Mouse (Mus musculus): ENCODE measurements around the gene Lrrc36. TPM values are rescaled to one million over a fixed set of nuclear protein-coding genes. Genes with fewer than 3 reads are reported as not detected.

Gene Lrrc36
- polyA plus RNA-seq, 1 experiment from 2014 or later = 0.31 TPM

GRCm38 (mm10) chr8:105397747-105398146 lies 15.6 kb upstream of the Lrrc36 start:
- Histone ChIP-seq H3K4me1 (no peaks in the 10 kb centered on the region), H3K4me2 (replicated peaks) (no peak overlapping the region), H3K4me3 (no peak overlapping the region), H3K27me3 (no peaks in the 10 kb centered on the region), H3K9ac (no peak overlapping the region), H3K9me3 (no peaks in the 10 kb centered on the region), H3K27ac (no peak overlapping the region), H3K36me3 (no peaks in the 10 kb centered on the region)
- 38% methylated on average over 3 of the region's 3 CpGs for WGBS
- ATAC-seq (ENCODE audit: insufficient number of reproducible peaks, insufficient read depth, low FRiP score, low TSS enrichment) = no peak

- H3K27me3 ChIP-seq = no peaks in the 10 kb centered on the region
- H3K9me3 ChIP-seq = no peaks in the 10 kb centered on the region
- ATAC-seq (ENCODE audit: insufficient number of reproducible peaks, insufficient read depth, low FRiP score, low TSS enrichment) = no peak
- H3K36me3 ChIP-seq = no peaks in the 10 kb centered on the region
- no peak overlapping the region for H3K4me3 ChIP-seq
- no peak overlapping the region for H3K4me2 ChIP-seq (replicated peaks)
- no peak overlapping the region for H3K27ac ChIP-seq
- no peaks in the 10 kb centered on the region for H3K4me1 ChIP-seq
- WGBS = 80% methylated on average over 5 of the region's 5 CpGs
- no peak overlapping the region for H3K9ac ChIP-seq
Observed at GRCm38 (mm10) chr8:105400016-105400415, 13.4 kb upstream of the Lrrc36 start.

- no peaks in the 10 kb centered on the region for H3K9me3 ChIP-seq
- H3K9ac ChIP-seq = no peak overlapping the region
- ATAC-seq (ENCODE audit: insufficient number of reproducible peaks, insufficient read depth, low FRiP score, low TSS enrichment) = no peak
- no peak overlapping the region for H3K27ac ChIP-seq
- H3K36me3 ChIP-seq = no peaks in the 10 kb centered on the region
- H3K4me1 ChIP-seq = no peaks in the 10 kb centered on the region
- H3K4me2 ChIP-seq (replicated peaks) = no peak overlapping the region
- H3K27me3 ChIP-seq = no peaks in the 10 kb centered on the region
- H3K4me3 ChIP-seq = no peak overlapping the region
- 81% methylated on average over 8 of the region's 8 CpGs for WGBS
Observed at GRCm38 (mm10) chr8:105403467-105403866, 9.9 kb upstream of the Lrrc36 start.

DNA sequence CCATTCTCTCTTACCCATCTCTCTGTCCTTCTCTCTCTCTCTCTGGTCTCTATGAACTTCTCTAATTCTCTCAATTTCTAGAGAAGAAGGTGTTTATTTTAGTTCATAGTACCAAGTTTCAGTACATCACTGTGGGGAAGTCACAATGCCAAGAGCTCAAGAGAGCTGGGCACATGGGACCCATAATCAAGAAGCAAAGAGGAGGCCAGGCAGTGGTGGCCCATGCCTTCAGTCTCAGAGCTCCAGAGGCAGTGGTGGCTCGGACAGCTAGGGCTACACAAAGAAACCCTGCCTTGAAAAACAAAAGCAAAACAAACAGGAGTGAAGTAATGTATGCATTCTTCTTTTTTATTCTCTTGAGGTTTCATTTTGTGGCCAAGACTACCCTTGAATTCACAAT lies 8.9 kb upstream of the Lrrc36 start:
- no peak for ATAC-seq (ENCODE audit: insufficient number of reproducible peaks, insufficient read depth, low FRiP score, low TSS enrichment)
- Histone ChIP-seq H3K4me2 (replicated peaks) (no peak overlapping the region), H3K27me3 (no peaks in the 10 kb centered on the region), H3K9ac (no peak overlapping the region), H3K4me1 (no peaks in the 10 kb centered on the region), H3K4me3 (no peak overlapping the region), H3K36me3 (no peaks in the 10 kb centered on the region), H3K9me3 (no peaks in the 10 kb centered on the region), H3K27ac (no peak overlapping the region)
- WGBS = 61% methylated on average over 1 of the region's 1 CpGs

DNA sequence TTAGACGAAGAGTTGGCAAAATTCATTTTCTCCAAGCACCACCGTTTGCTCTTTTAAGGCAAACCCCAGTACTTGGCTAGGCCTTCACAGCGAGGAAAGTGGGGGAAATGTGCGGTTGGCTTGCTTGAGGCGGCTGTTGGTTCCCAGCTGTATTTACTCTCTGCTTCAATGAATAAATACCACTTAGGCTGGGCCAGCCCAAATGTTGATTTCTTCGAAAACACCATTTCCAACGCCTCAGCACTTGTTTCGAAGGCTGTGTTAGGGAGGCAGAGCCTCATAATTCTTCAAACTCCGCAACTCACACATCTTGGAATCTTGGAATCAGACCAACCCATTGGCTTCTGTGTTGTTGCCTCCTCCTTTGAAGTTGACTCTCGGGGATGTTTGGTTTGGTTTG lies 7.0 kb upstream of the Lrrc36 start:
- 80% methylated on average over 10 of the region's 10 CpGs for WGBS
- Histone ChIP-seq H3K9ac (no peak overlapping the region), H3K27me3 (no peaks in the 10 kb centered on the region), H3K36me3 (no peaks in the 10 kb centered on the region), H3K4me1 (no peaks in the 10 kb centered on the region), H3K4me3 (no peak overlapping the region), H3K27ac (no peak overlapping the region), H3K4me2 (replicated peaks) (no peak overlapping the region), H3K9me3 (no peaks in the 10 kb centered on the region)
- no peak for ATAC-seq (ENCODE audit: insufficient number of reproducible peaks, insufficient read depth, low FRiP score, low TSS enrichment)

- H3K27ac ChIP-seq = no peak overlapping the region
- H3K9ac ChIP-seq = no peak overlapping the region
Observed at GRCm38 (mm10) chr8:105408331-105408730, 5.0 kb upstream of the Lrrc36 start.

GRCm38 (mm10) chr8:105409947-105410346 lies 3.4 kb upstream of the Lrrc36 start:
- no peaks in the 10 kb centered on the region for H3K36me3 ChIP-seq
- H3K27ac ChIP-seq = no peak overlapping the region
- 90% methylated on average over 6 of the region's 6 CpGs for WGBS
- H3K4me1 ChIP-seq = peaks cover 6% of the 10 kb centered on the region; the same call in 1 of the 2 replicates
- H3K27me3 ChIP-seq = peaks cover 22% of the 10 kb centered on the region
- H3K9ac ChIP-seq = no peak overlapping the region
- no peak overlapping the region for H3K4me2 ChIP-seq (replicated peaks)
- no peaks in the 10 kb centered on the region for H3K9me3 ChIP-seq
- ATAC-seq (ENCODE audit: insufficient number of reproducible peaks, insufficient read depth, low FRiP score, low TSS enrichment) = no peak
- no peak overlapping the region for H3K4me3 ChIP-seq

More at GRCm38 (mm10) chr8:105408331-105408730, 5.0 kb upstream of the Lrrc36 start:
- H3K4me2 ChIP-seq (replicated peaks) = no peak overlapping the region
- 58% methylated on average over 7 of the region's 7 CpGs for WGBS
- no peaks in the 10 kb centered on the region for H3K36me3 ChIP-seq
- no peaks in the 10 kb centered on the region for H3K9me3 ChIP-seq
- no peak for ATAC-seq (ENCODE audit: insufficient number of reproducible peaks, insufficient read depth, low FRiP score, low TSS enrichment)
- H3K27me3 ChIP-seq = peaks cover 10% of the 10 kb centered on the region
- H3K4me3 ChIP-seq = no peak overlapping the region
- peaks cover 1% of the 10 kb centered on the region; the same call in 1 of the 2 replicates for H3K4me1 ChIP-seq

GRCm38 (mm10) chr8:105418992-105419391 lies 5.6 kb downstream of the Lrrc36 start:
- no peak for ATAC-seq (ENCODE audit: insufficient number of reproducible peaks, insufficient read depth, low FRiP score, low TSS enrichment)
- H3K9me3 ChIP-seq = no peaks in the 10 kb centered on the region
- 76% methylated on average over 2 of the region's 2 CpGs for WGBS

DNA sequence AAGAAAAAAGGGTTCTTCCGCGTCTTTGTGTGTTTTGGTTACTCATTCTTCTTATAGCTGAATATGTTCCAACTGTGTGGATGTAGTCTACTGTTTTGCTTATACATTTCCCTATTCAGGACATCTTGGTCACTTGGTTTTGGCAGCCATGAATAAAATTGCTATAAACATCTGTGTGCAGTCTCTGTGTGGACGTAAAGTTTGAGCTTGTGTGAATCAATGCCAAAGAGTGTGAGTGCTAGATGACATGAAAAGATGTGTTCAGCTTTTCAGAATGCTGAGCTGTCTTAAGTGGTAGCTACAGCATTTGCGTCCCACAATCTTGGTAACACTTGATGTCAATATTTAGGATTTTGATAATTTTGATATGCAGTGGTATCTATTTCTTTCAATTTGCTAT lies 6.4 kb downstream of the Lrrc36 start:
- Histone ChIP-seq H3K9ac (no peak overlapping the region), H3K4me1 (no peaks in the 10 kb centered on the region), H3K27me3 (peaks cover 5% of the 10 kb centered on the region; the same call in 1 of the 2 replicates), H3K4me2 (replicated peaks) (no peak overlapping the region), H3K9me3 (no peaks in the 10 kb centered on the region), H3K27ac (no peak overlapping the region), H3K4me3 (no peak overlapping the region), H3K36me3 (no peaks in the 10 kb centered on the region)
- ATAC-seq (ENCODE audit: insufficient number of reproducible peaks, insufficient read depth, low FRiP score, low TSS enrichment) = no peak
- 89% methylated on average over 4 of the region's 4 CpGs for WGBS

More at GRCm38 (mm10) chr8:105418992-105419391, 5.6 kb downstream of the Lrrc36 start:
- Histone ChIP-seq H3K27me3 (peaks cover 10% of the 10 kb centered on the region), H3K36me3 (no peaks in the 10 kb centered on the region), H3K27ac (no peak overlapping the region), H3K4me1 (no peaks in the 10 kb centered on the region), H3K4me3 (no peak overlapping the region), H3K9ac (no peak overlapping the region), H3K4me2 (replicated peaks) (no peak overlapping the region)

DNA sequence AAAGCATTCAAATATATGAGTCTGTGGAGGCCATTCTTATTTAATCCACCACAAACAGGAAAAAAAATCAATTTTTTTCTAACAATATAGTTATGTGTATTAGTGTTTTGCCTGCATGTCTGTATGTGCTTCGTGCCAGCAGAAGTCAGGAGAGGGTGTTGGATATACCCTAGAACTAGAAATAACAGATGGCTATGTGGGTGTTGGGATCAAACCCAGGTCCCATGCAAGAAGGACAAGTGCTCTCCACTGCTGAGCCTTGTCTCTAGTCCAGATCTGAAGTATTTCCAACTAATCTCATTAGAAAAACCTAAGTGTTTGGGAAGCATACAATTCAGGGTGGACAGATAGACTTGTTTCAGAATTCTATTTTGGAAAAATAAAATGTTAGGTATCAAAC lies 8.6 kb downstream of the Lrrc36 start:
- Histone ChIP-seq H3K4me3 (no peak overlapping the region), H3K9me3 (no peaks in the 10 kb centered on the region), H3K4me2 (replicated peaks) (no peak overlapping the region), H3K27me3 (no peaks in the 10 kb centered on the region), H3K27ac (no peak overlapping the region), H3K4me1 (no peaks in the 10 kb centered on the region), H3K9ac (no peak overlapping the region), H3K36me3 (no peaks in the 10 kb centered on the region)
- 62% methylated on average over 1 of the region's 1 CpGs for WGBS
- no peak for ATAC-seq (ENCODE audit: insufficient number of reproducible peaks, insufficient read depth, low FRiP score, low TSS enrichment)

DNA sequence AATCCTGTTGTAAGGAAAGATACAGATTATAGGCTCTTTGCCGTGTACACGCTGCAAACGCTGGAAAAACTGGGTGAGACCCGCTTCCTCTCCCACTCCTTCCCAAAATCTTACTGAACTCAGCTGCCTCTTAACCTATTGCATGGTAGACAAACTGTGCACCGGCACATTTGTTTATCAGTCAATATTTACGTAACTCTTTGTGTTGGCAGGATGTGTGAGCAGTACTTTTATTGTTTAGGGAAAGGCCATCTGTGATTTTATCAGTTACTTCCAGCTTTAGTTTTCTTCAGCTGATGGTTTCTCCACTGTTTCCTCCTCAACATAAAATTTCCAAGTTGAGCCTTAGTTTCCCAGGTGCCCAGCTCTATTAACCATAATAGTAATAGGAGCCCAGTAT lies 13.5 kb downstream of the Lrrc36 start:
- WGBS = 82% methylated on average over 6 of the region's 6 CpGs
- Histone ChIP-seq H3K4me3 (no peak overlapping the region), H3K36me3 (no peaks in the 10 kb centered on the region), H3K4me1 (no peaks in the 10 kb centered on the region), H3K9me3 (no peaks in the 10 kb centered on the region), H3K9ac (no peak overlapping the region), H3K27me3 (no peaks in the 10 kb centered on the region), H3K4me2 (replicated peaks) (no peak overlapping the region), H3K27ac (no peak overlapping the region)
- no peak for ATAC-seq (ENCODE audit: insufficient number of reproducible peaks, insufficient read depth, low FRiP score, low TSS enrichment)

GRCm38 (mm10) chr8:105431743-105432515 lies 18.6 kb downstream of the Lrrc36 start:
- no peak for ATAC-seq (ENCODE audit: insufficient number of reproducible peaks, insufficient read depth, low FRiP score, low TSS enrichment)
- Histone ChIP-seq H3K27ac (no peak overlapping the region), H3K36me3 (no peaks in the 10 kb centered on the region), H3K27me3 (no peaks in the 10 kb centered on the region), H3K4me3 (no peak overlapping the region), H3K9ac (no peak overlapping the region), H3K4me1 (peaks cover 6% of the 10 kb centered on the region; the same call in 1 of the 2 replicates), H3K9me3 (no peaks in the 10 kb centered on the region), H3K4me2 (replicated peaks) (no peak overlapping the region)
- WGBS = 49% methylated on average over 7 of the region's 7 CpGs

All from embryonic facial prominence, embryonic 12.5 days (tissue).